Mouse (Mus musculus) heart, postnatal 0 days (tissue): ENCODE results near the gene Traf7.

Source experiments
- CTCF ChIP-seq: IDR thresholded peaks from 2 replicates; pipeline ENCODE4 v1.5.1; 2016; ENCODE audit warnings: antibody characterized with exemption, control low read depth, low read depth
- EP300 ChIP-seq: IDR thresholded peaks from 2 replicates; pipeline ENCODE4 v1.6.1; 2016; ENCODE audit warnings: antibody characterized with exemption, low read depth

GRCm38 (mm10) chr17:24563638-24564037, 35.9 kb upstream of the Traf7 start:
- TF ChIP-seq CTCF (no peak), EP300 (no peak)
